Mouse (Mus musculus) gastrocnemius, adult 2 months (tissue): Measurements from ENCODE around the gene Elmo1. TPM values are rescaled to one million over a fixed set of nuclear protein-coding genes. Genes with fewer than 3 reads are reported as not detected.
A peak's percentile ranks its signal among the peaks of the same experiment; 100 is the strongest.

Experiments used
- DNase-seq: peaks from one replicate; pipeline ENCODE4 v3.0.0; 2022
- H3K27ac ChIP-seq: fragments of 200-600 bp; 2 replicates; pipeline ENCODE4 v1.8.1; 2022; ENCODE audit warnings: mild to moderate bottlenecking
- H3K4me3 ChIP-seq: fragments of 200-600 bp; 2 replicates; pipeline ENCODE4 v1.8.1; 2022; ENCODE audit warnings: mild to moderate bottlenecking, moderate library complexity
- CTCF ChIP-seq: fragments of 200-600 bp; IDR thresholded peaks from 2 replicates; pipeline ENCODE4 v1.8.1; 2022; ENCODE audit warnings: antibody characterized with exemption, mild to moderate bottlenecking, moderate library complexity
- intact Hi-C: fragments of 180-260 bp; cut with DNase I; formaldehyde crosslinking; loops from one replicate; pipeline ENCODE4 v1.15.1; 2025
- total RNA-seq, 2 experiments: library from RNA; stranded (reverse); gene quantifications; 2 replicates each; pipeline ENCODE4 v1.2.3; 2021

Gene Elmo1
- total RNA-seq, 2 experiments from 2014 or later: 4.1 to 4.3 TPM

DNA sequence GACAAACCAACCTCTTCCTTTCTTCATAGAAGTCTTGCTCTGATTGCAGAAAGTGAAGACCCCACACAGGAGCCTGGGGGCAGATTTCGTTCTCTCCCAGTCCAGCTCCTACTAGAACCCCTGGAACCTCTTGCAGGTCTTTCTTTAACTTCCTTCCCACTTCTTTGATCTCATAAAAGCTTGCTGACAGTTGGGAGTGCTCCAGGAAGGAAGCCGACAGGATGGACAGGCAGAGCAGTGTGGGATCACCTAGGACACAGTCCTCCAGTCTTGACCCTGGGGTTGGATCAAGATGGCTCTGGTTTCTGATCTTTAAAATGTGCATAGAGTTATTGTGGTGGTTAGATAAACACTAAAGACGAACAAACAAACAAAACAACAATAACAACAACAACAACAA lies 147.8 kb downstream of the Elmo1 start:
- H3K4me3 ChIP-seq: peak overlapping the region; percentile 36
- peak overlapping the region; percentile 62 for H3K27ac ChIP-seq
- no peak for TF ChIP-seq CTCF
- no peak for DNase-seq
- intact Hi-C loops: loop anchor here (10.0 kb wide), 1 partner anchor 53 kb away; no protein-coding TSS in a partner anchor

- intact Hi-C loops: loop anchor here (10.0 kb wide), 1 partner anchor 54 kb away; no protein-coding TSS in a partner anchor
- H3K27ac ChIP-seq: peak overlapping the region; percentile 48
- H3K4me3 ChIP-seq: no peak overlapping the region
- no peak for TF ChIP-seq CTCF
- no peak for DNase-seq
These were observed 148.3 kb downstream of the Elmo1 start for GRCm38 (mm10) chr13:20238743-20239142.

DNA sequence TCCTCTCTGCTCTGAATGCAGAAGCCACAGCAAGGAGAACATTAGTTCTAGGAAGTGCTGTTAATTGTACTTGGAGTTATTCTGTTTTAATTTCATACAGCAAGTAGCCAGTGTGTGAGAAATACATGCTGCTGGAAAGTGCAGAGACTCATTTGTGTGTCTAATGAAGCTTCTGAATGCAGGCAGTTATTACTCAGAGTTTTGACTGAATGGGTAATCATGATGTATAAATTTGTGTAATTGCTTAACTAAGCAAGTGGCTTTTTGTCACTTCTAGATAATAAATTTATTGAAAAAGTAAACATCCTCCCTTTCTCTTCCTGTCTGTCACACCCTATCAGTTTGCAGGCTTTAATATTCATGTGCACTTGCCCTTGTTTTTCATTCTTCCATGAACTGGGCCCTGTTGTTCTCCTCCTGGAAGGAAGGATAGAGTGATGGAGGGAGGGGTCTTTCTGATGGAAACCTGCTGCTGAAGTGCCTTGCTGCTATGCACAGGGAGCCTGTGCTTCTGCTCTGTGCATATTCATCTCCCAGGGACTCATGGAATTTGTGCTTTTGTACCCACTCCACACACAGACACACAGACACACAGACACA lies 159.8 kb downstream of the Elmo1 start:
- no peak for DNase-seq
- intact Hi-C loops: no loop called here
- TF ChIP-seq CTCF: no peak
- Histone ChIP-seq H3K4me3 (no peak overlapping the region), H3K27ac (no peak overlapping the region)

- Histone ChIP-seq H3K4me3 (peak overlapping the region; percentile 21; the same call in 1 of the 2 replicates), H3K27ac (peak overlapping the region; percentile 81)
- no peak for TF ChIP-seq CTCF
- peak; percentile 26 for DNase-seq
- intact Hi-C loops: no loop called here
These were observed 164.5 kb downstream of the Elmo1 start for GRCm38 (mm10) chr13:20254911-20255310.

DNA sequence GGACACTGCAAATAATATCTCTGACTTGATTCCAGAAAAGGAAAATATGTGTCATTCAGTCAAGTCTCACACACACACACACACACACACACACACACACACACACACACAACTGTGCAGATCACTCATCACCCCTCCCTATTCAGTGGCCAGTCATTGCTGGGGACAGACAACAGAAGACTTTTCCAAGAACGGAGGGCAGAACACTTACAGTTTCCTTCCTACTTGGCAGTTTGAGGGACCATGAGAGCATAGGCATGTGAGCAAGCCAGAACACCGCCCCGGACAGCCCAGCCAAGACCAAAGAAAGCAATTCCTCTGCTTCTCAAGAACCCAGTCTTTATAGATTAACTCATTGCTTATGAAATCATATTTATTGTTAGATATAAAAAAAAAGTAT lies 165.0 kb downstream of the Elmo1 start:
- DNase-seq: peak; percentile 63
- intact Hi-C loops: no loop called here
- Histone ChIP-seq H3K4me3 (no peak overlapping the region), H3K27ac (peak overlapping the region; percentile 81)
- TF ChIP-seq CTCF: no peak

GRCm38 (mm10) chr13:20256613-20257012 lies 166.2 kb downstream of the Elmo1 start:
- DNase-seq: no peak
- H3K4me3 ChIP-seq: no peak overlapping the region
- intact Hi-C loops: no loop called here
- TF ChIP-seq CTCF: no peak
- no peak overlapping the region for H3K27ac ChIP-seq

GRCm38 (mm10) chr13:20257562-20258525 lies 167.4 kb downstream of the Elmo1 start:
- DNase-seq: no peak
- intact Hi-C loops: no loop called here
- Histone ChIP-seq H3K27ac (peak overlapping the region; percentile 20; the same call in 1 of the 2 replicates), H3K4me3 (no peak overlapping the region)
- TF ChIP-seq CTCF: no peak

GRCm38 (mm10) chr13:20263173-20263572 lies 172.8 kb downstream of the Elmo1 start:
- intact Hi-C loops: no loop called here
- no peak for DNase-seq
- Histone ChIP-seq H3K4me3 (no peak overlapping the region), H3K27ac (no peak overlapping the region)
- TF ChIP-seq CTCF: peak; percentile 31

DNA sequence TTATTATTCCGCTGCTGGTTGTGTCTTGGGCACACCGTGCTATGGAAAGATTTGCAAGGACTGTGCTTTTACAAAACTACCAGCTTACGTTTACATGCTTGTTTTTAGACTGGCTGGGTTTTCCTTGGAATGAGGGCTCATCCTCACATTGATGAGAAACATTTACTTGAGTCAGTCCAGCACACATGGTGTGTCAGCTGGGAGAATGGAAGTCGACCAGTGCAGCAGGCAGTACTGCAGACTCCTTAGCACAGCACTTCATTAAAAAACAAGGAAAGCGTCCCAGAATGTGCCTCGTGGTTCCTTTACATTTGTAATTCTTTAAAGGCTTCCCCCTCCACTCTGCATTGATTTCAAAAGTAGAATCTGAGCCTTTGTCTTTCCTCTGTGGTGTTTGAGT lies 179.8 kb downstream of the Elmo1 start:
- TF ChIP-seq CTCF: no peak
- no peak for DNase-seq
- no peak overlapping the region for H3K4me3 ChIP-seq
- H3K27ac ChIP-seq: no peak overlapping the region
- intact Hi-C loops: loop anchor here (2.0 to 5.0 kb wide), 3 partner anchors 178 to 573 kb away; partner anchors contain the start of genes Elmo1 and Nme8

- H3K27ac ChIP-seq: no peak overlapping the region
- intact Hi-C loops: loop anchor here (2.0 to 5.0 kb wide), 3 partner anchors 179 to 574 kb away; partner anchors contain the start of genes Elmo1 and Nme8
- no peak overlapping the region for H3K4me3 ChIP-seq
- TF ChIP-seq CTCF: peak; percentile 68
- no peak for DNase-seq
These were observed 181.4 kb downstream of the Elmo1 start for GRCm38 (mm10) chr13:20271799-20272198.

DNA sequence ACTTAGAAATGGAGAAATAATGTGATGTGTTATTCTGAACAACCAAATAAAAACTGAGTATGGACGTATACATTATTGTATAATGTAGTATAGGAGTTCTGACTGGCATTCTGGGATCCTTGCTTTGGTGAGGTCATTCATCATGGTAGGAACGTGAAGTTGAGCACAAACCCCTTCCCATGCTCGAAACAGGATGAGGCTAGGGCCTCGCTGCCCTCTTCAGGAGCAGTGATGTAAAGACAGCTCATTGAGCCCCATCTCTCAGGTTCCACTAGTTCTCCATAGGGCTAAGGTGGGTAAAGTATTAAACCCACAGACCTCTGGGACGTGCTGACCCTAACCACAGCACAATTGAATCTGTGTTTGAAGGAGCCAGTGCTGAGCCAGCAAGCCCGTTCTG lies 182.2 kb downstream of the Elmo1 start:
- Histone ChIP-seq H3K27ac (no peak overlapping the region), H3K4me3 (no peak overlapping the region)
- intact Hi-C loops: loop anchor here (5.0 kb wide), 2 partner anchors 180 to 575 kb away; partner anchors contain the start of genes Elmo1 and Nme8
- DNase-seq: no peak
- TF ChIP-seq CTCF: peak; percentile 66

DNA sequence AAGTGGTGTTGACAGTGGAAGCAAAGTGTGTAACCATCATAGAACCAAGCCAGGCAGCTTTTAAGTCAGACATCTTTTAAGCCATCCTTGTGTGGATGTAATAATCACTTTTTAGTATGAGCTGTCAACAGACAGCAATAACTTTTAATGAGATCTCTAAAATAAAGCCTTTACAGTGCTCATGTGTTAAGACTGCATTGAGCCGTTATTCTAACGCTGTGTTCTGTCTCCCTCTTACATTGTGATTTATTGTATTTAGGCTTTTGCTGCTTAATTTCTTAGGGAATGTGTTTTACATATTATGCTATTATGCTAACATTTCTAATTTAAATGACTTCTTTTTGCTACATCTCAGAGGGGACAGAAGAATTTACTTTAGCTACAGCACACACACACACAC lies 189.5 kb downstream of the Elmo1 start:
- no peak overlapping the region for H3K27ac ChIP-seq
- no peak for DNase-seq
- TF ChIP-seq CTCF: no peak
- H3K4me3 ChIP-seq: no peak overlapping the region
- intact Hi-C loops: no loop called here

DNA sequence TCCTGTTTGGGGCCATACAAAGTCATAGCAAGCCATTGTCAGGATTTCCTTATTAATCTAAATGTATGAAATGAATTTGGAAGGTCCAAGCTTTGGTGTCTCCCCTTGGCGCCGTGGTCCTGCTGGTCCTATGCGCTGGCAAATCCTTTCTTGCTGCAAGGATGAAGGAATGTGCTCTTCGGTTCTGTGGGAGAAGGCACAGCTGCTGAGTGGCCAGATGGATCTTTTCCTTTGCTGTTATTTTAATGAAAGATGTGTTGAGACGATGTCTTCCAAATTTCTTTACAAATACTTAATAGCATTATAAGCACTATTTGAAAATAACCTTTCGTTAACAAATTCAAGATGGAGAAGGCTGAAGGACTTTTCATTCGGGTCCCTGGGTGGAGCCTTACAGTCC lies 193.5 kb downstream of the Elmo1 start:
- Histone ChIP-seq H3K4me3 (no peak overlapping the region), H3K27ac (no peak overlapping the region)
- DNase-seq: no peak
- TF ChIP-seq CTCF: no peak
- intact Hi-C loops: no loop called here
